Mouse (Mus musculus) c-Kit-positive CD71-positive TER-119-positive erythroid progenitor cells, embryonic 14.5 days (primary cell): Measurements from ENCODE around the gene Morn1.

Experiments used
- DNase-seq: peaks from one replicate; pipeline ENCODE4 v3.0.0-alpha.2; 2013; ENCODE audit warnings: low spot score

Gene Morn1

GRCm38 (mm10) chr4:155086108-155087024 lies at the start of gene Morn1, which contains the start of gene Rer1:
Morn1 (plus strand) TSS chr4:155086577.
Rer1 (minus strand) TSS chr4:155086382.
- peak; percentile 99 for DNase-seq

DNA sequence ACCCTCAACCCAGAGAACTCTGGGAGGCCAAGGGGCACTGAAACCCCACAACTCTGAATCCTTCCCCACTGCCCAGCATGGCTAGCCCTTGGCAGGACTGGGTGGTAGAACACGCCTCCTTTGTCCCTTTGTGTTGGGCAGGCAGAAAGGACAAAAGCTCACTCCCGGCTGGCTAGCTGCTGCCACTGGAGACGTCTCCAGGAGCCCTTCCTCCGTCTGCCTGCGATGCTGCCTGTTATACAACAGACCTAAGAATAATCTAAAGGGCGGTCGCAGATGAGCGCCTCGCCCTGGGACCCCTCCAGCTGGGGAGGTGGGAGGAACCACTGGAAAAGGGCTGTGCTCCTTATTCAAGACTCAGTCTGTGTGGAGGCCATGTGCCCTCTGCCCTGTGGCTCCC lies 46.2 kb upstream of the Morn1 start:
- DNase-seq = no peak

GRCm38 (mm10) chr4:155040696-155041095 lies 45.7 kb upstream of the Morn1 start:
- no peak for DNase-seq

DNA sequence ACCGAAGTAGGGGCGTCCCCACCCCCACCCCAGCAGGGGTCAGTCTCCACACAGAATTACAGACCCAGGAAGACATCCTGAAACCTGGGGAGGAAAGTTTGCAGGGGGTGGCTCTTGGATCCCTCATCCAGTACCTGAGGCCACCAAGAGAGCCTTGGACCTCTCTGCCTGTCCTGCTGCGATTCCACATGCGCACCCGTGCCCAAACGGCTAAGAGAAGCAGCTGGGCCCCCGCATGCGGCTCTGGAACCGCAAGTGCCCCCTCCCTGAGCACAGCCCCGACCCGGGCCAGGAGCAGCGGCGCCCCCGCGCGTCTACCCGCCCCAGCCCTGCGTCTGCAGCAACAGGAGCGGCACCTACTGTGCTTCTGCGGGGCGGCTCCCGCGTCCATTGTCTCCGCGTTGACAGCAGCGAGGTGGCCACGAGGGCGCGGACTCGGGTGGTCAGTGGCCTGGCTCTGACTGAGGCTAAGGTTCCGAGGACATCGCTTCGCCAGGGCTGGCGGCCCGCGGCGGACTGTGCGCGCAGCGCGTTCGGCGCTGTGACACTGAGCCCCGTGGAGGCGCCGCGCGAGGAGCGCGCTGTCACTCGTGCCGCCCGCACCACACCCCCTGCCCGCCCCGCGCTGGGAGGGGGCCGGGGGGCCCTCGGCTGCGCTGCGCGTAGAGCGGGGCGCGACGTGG lies 43.6 kb upstream of the Morn1 start:
- DNase-seq = no peak

- no peak for DNase-seq
Measured at GRCm38 (mm10) chr4:155043289-155043625, 43.1 kb upstream of the Morn1 start.

- no peak for DNase-seq
Measured at GRCm38 (mm10) chr4:155046636-155047035, 39.7 kb upstream of the Morn1 start.

- DNase-seq = no peak
Measured at GRCm38 (mm10) chr4:155050116-155050515, 36.3 kb upstream of the Morn1 start.

DNA sequence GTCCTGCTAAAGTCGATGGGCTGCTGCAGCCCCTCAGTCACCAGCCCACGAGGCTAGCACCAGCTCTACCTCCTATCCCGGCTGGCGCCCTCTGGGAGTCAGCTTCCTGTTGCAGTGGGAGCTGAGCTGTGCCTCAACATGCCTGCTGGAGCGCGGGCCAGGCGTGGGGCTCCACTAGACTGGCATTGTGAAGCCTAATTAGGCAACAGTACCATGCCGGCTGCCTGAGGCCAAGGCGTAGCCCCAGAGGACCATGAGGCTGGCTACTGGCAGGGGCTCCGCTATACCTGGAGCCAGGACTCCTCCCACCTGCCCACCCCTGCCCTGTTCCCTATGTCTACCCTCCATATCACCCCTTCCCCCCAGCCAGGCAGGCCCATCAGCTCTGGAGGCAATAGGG lies 29.7 kb upstream of the Morn1 start, which contains the start of gene Plch2:
Gene Plch2 (minus strand): TSS at position 61 of the 400 bp plus-strand sequence.
- no peak for DNase-seq

DNA sequence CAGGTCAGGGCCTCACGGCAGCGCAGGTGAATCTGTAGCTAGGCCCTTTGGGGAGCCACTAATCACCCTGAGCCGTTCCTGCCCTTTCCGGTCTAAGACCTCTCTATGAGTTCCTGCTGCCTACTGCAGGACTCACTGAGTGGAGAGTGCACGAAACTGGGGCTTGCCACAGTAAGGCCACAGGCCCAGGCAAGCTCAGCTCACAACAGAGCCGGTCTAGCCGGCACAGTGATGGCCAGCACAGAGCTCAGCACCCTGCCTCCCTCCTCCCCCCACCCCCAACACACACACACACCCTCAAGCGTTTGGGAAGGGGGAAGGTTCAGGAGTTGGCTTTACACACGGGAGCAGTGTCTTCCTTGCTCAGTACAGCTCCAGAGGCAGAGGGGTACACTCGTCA lies 28.1 kb upstream of the Morn1 start:
- DNase-seq = no peak

GRCm38 (mm10) chr4:155063895-155064294 lies 22.5 kb upstream of the Morn1 start:
- no peak for DNase-seq

DNA sequence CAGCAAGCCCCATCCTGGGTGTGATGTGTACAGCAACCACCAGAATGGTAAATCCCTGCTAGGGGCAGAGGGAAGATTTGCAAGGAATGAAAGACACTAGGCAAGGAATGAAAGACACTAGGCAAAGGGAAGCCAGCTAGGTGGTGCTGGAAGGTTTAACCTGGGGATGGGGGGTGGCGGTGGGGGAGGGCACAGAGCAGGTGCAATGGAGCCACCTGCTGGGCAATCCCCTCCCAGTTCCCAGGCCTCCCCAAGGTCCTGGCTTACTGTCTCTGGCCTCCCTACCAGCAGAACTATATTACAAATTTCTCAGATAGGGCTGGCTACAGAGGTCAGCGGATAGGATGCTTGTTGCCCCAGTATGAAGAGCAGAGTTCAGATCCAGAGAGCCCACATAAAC lies 21.9 kb upstream of the Morn1 start:
- DNase-seq = no peak

GRCm38 (mm10) chr4:155065970-155066833 lies 20.2 kb upstream of the Morn1 start:
- DNase-seq = peak; percentile 92

- peak; percentile 99 for DNase-seq
Measured at GRCm38 (mm10) chr4:155066834-155067522, 19.4 kb upstream of the Morn1 start, which contains the start of gene Pex10. Pex10 (plus strand) TSS chr4:155067016.

- no peak for DNase-seq
Measured at GRCm38 (mm10) chr4:155068357-155068972, 17.9 kb upstream of the Morn1 start.

GRCm38 (mm10) chr4:155069191-155069590 lies 17.2 kb upstream of the Morn1 start:
- no peak for DNase-seq

- no peak for DNase-seq
Measured at GRCm38 (mm10) chr4:155070199-155070598, 16.2 kb upstream of the Morn1 start.

- DNase-seq = no peak
Measured at GRCm38 (mm10) chr4:155070921-155071320, 15.5 kb upstream of the Morn1 start.

GRCm38 (mm10) chr4:155074418-155074817 lies 12.0 kb upstream of the Morn1 start:
- DNase-seq = no peak

DNA sequence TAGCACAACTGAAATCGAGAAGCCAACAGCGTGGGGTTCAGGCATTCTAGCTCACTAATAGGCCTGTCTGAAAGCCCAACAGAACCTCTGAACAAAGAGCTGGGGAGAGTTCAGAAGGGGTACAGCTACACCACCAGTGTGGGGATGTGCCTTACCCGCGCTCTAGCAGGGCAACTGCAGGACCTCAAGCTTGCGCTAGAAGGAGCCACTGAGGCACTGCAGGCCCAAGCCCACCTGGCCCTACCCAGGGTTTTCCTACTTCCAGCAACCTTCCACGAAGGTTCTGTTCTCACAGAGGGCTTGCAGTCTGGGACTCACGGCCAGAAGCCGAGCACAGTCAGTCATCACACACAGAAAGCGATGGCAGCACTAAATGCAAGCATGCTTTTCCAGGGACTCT lies 11.2 kb upstream of the Morn1 start:
- no peak for DNase-seq

DNA sequence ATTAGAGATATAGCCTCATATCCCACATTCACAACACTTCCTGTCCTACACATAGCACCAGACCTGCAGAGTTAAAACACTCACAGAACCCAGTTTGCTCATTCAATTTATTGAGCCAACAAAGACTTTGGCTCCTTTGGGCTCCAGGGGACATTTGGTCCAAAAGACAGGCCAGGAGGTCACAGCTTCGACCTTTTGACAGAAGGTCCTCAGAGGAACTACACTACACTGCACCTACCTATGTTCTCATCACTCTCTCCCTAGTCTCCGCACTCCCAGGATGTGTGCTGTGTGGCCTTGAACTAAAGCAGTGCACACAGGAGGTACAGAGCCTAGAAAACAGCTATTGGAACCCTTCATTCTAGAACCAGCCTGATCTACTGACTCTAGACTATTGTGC lies 10.6 kb upstream of the Morn1 start:
- DNase-seq = no peak

DNA sequence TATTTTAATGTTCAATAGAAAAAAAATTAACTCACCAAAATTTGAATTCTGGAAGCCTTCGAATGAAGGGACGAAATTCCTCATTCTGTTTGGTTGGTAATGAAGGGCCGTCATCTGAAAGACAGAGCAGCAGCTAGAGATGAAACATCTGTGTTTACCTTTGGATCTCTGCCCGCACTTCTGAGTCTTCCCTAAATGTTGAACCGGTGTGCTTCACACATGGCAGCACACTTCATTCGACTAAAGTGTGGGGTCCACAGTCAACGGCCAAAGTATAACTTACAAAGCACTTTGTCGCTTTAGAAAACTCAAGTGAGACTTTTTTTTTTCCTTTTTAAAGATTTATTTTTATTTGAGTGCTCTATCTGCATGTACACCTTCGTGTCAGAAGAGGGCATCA lies 9.7 kb upstream of the Morn1 start:
- no peak for DNase-seq
